Mouse (Mus musculus): ENCODE measurements around the gene Snrpc.
"Not testable (repeated sequence)": the region's sequence is repeated elsewhere in the genome, so short reads cannot be mapped to it uniquely, and the experiment has no call there.

Snrpc gene

DNA sequence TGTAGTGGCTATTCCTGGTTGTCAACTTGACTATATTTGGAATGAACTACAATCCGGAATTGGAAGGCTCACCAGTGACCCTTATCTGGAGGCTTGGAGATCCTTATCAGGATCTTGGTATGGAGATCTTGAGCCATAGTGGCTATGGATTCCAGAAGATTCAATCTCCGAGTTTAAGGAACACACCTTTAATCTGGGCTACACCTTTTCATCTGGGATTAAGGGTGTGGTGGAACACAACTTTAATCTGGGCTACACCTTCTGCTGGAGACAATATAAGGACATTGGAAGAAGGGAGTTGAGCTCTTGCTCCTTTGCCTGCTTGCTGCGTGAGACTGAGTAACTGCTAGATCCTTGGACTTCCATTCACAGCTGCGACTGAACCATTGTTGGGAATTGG lies at the start of gene Snrpc:
Gene Snrpc, plus strand, starts transcription at position 301 of the 400 bp plus-strand sequence.
- DNase-seq (ENCODE audit: low spot score) = not testable (repeated sequence)

DNA sequence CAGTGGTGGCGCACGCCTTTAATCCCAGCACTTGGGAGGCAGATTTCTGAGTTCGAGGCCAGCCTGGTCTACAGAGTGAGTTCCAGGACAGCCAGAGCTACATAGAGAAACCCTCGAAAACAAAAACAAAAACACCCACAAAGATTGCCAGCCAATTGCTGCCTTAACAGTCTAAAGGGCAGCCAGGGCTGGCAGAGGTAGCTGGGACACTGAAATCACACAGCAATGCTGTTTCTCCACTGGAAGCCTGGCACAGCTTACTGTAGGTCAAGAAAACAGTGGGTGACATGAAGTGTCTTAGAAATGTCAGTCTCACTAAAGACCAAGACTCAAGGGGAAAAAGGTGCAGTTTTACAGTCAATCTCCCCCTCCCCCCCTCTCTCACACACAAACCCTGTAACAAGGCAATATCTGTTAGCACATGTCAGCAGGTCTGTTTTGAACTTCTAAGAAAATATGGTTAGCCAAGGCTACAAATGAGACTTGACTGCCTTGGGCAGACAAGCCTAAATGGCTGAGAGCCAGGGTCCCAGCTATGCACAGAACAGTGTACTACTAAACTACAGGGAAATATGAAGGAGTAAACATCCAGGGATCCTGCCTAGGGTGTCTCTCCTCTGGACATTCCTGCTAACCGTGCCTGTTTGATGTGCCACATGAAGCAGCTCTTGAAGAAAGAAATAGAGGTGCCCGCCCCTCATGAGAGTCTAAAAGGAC lies 49.3 kb upstream of the Snrpc start:
- DNase-seq (ENCODE audit: low spot score) = no peak

DNA sequence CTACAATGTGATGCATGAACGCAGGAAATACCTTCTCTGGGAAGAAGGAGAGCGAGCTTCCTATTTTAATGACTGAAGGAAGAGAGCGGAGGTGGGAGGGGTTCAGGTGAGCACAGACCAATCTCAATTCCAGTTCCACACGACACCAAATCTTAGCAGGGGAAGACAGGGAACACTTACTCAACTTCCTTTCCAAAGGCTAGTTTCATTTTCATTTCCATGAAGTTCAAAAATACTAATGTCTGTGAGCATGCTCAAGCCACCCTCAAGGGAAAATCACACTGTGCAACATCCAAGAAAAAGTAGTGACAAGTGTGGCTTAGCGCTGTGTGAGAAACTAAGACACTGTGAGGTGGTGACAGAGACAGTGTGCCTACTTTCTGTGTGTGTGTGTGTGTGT lies 47.9 kb upstream of the Snrpc start:
- DNase-seq (ENCODE audit: low spot score) = no peak

DNA sequence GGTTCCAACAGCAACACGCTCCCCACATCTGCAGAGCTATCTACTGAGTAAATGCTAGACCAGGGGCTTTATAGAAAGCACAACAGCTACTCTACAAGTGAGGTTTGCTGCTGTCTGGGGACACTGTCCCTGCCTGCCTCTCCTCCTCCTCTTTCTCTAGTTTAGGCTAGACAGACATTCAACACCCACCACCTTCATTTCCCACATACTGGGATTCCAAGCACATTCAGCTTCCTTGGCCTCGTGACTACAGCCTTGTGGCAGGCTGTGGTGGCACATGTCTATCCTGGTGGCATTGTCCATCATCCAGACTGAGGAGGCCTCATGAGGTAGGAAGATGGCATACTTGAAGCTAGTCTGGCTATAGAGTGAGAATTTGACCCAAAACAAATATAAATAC lies 47.0 kb upstream of the Snrpc start:
- DNase-seq (ENCODE audit: low spot score) = no peak

DNA sequence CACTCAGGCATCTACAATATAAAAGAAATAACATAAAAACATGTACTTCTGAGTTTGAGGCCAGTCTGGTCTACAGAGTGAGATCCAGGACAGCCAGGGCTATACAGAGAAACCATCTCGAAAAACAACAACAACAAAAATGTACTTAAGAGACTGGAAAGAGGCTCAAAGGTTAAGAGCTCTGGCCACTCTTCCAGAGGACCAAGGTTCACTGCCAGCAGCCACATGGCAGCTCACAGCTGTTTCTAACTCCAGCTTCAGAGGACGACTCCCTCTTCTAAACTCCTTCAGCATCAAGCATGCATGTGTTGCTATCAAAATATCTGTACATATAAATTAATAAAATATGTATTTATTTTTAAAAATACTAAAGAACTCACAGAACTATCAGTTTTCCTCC lies 46.4 kb upstream of the Snrpc start:
- DNase-seq (ENCODE audit: low spot score) = no peak

DNA sequence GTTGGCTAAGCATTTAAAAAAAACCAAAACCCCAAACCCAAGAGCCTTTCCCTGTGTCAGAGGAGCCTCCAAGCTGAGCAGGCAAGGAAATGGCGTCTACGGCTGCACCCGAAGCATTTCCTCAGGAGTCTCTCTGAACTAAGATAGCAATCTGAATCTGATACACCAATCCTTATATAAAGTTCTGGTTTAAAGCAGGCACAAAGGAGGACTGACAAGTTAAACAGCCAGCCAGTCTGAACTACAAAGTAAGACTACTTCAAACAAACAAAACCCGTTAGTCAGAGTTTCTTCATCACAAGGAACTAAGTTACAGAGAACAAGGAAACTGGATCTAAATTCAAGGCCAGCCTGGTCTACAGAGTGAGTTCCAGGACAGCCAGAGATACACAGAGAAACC lies 45.4 kb upstream of the Snrpc start:
- DNase-seq (ENCODE audit: low spot score) = no peak

DNA sequence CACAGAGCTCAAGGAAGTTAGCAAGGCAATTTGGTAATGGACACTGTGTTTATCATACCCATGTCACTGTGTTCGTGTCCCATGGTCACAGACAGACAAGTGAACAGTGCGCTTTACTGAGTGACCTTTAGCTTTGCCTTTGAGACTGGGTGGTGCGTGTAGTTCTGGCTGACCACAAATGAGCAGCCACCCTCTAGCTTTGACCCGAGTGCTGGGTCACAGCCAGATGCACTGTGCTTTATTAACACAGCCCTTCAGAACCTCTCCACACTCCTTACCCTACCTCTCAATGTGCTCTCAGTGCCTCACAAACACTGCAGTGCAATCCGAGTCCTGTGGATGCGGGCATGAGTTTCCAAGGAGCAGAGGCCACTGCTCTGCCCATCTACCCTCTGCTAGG lies 44.8 kb upstream of the Snrpc start:
- DNase-seq (ENCODE audit: low spot score) = no peak

DNA sequence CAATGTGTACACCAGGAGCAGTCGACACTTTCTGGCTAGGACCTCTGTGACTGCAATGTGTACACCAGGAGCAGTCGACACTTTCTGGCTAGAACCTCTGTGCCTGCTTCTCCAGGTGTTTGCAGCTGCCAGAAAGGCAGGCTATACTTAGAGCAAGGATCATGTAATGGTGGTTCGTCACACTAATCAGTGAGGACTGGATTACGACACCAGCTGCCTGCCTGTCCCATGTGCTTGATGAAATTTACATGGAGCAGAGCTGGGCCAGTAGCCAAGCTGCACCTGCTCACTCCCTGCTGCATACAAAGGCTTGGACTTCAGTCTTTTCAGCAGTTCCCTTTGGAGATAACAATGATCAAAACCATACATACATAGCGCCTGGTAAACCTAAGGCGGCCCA lies 41.2 kb upstream of the Snrpc start:
- DNase-seq (ENCODE audit: low spot score) = peak; percentile 48

DNA sequence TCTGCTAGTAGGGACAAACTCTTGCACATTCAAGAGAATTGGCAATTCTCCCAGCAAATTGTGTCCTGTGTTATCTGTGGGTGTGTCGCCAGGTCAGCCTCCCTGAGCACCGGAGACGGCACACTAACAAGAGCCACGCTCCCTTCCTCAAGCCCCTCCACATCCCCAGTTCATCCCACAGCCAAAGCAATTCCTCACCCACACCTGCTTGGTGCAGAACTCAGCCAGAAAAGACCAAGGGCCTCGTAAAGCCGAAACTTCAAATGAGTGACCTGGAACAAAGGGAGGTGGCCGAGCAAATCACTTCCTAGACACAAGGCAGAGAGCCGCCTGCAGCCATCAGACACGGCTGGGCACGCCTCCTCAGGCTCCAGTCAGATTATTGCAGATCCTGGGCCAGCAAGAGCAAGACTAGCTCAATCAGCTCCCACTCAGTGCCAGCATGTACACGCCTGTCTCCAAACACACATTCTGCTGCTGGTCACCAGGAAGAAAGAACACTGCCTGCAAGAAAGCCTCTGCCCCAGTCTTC lies 40.5 kb upstream of the Snrpc start:
- peak; percentile 50 for DNase-seq (ENCODE audit: low spot score)

DNA sequence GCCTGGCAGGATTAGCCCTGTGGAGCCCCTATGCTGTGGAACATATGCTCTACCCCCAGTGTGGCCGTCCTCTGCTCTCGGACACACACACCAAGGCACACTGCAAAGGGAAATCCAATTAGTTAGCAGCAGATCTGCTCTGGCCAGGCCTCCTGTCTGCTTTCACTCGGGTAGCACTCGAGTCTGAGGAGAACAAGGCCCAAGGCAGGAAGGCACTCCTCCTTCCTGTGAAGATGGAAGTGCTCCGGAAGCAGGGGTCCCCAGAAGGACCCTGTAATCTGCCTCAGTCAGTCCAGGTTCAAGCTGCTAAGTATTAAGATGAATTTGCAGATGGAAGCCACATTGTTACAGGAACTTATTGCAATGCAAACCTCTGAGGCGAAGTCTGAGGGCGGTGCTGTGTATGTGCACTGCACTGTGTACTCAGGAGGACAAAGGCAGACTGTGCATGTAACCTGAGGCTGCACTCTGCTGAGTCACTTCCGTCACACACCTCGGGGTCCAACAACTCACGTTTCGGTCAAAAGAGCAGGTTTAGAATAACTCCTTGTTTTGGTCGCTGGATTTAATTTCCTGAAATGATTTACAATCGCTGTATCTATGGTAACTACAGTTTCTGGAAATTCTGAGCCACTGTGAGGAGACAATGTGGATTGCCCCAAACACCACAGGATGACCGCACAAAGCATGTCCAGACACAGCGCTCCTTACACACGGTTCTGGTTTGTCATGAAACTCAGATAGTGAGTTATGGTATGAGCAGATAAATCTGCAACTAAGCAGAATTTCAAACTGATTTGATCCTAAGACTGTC lies 38.0 kb upstream of the Snrpc start:
- no peak for DNase-seq (ENCODE audit: low spot score)

DNA sequence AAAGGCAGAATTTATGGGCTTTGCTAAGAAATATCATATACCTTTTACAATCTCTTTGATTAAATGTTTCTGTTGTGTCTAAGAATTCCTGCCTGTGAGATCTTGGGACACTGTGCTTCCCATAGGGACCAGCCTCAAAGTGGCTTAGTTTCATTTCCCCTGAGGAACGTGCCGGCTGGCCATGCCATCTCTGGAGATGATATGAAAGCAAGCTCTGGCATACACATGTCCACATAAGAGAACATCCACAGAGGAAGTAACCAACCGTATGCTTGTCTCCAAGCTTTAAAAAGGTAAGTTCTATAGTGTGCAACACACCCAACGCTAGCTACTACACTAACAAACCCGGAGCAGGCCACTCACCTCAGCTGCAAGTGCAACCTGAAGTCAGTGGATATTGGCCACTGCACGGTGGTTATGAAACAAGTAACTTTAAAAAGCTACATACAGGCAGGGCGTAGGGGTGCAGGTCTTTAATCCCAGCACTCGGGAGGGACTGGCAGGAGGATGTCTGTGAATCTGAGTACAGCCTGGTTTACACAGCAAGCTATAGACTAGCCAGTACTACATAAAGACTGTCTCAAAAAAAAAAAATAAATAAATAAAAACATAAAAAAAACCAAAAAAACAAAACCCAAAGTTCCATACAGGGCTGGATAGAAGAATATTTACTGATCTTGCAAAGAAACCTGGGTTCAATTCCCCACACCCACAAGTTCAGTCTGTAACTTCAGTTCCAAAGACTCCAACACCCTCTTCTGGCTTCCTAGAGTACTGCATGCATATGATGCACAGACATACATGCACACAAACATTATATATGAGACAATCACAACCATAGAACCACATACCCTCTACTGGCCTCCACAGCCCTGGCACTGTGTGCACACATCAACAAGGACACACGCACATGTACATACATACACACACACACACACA lies 37.0 kb upstream of the Snrpc start:
- DNase-seq (ENCODE audit: low spot score) = no peak

DNA sequence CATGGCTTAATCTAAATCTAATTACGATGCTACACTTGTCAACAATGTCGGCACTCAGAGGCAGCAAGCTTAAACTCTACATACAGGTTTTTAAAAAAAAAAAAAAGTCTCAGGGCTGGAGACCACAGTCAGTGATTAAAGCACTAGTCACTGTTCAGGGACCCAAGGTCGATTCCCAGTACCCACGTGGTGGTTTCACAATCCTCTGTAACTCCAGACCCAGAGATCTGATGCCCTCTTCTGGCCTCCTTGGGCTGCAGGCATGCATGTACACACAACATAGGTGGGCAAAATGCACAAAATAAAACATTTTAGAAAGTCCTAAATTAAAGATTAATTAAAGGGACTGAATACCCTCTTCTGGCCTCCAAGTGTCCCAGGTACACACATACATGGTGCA lies 34.2 kb upstream of the Snrpc start:
- DNase-seq (ENCODE audit: low spot score) = no peak

DNA sequence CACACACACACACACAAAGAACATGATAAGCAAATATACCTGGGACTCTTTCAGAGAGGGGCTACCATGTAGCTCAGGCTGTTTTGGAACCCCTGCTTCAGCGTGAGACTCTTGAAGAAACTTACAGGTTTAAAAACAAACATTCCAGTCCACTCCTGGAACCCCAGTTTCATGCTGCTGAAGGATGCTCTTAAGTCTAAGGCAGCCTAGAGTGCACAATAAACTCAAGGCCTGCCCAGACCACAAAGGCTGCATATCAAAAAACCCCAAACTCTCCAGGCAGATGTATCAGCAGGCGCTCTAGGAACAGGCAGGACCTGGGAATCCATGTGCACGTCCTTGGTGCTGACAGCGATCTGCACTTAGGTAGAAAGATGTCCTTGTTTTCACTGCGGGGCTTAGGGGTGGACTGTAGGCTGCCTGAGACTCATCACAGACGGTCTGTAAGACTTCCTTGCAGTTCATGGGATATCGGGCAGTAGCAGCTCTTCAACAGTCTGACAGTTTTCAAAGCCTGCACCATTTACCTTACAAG lies 33.7 kb upstream of the Snrpc start:
- no peak for DNase-seq (ENCODE audit: low spot score)

DNA sequence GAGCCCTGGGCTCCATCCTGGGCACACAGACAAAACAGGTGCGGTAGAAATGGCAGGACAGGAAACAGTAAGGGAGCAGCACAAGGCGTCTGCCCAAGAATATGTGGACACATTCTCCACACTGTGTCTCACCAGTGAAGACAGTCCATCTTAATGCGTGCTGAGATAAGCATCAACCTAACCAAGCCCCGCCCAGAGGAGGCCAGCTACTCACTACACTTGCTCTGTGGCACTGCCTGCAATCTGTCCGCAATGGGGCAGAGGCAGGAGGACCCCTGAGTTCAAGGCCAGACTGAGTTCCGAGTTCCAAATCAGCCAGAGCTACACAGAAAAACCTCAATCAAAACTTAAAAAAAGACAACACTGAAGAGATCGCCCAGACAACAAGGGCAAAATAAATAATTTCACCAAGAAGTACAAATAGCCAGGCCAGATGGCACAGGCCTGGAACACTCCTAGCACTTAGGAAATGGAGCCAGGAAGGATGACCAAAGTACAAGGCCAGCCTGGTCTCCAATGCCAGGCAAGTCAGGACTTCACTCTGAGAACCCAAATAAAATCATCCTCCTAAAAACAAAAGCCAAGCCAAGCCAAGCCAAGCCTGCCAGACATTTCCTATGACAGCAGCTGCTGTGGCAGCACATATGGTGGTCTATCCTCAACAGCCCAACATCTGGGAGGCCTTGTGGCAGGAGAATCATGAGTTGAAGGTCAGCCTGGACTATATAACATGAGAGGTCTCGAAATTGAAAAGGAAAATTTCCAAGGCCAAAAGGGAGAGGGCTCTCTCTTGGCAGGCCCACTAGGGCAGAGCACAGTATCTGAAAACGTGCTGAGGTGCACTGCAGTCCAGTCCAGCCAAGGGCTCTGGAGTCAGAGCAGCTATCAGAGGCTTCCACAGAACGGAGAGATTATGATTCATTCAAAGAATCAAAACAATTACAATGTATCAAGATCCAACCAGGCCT lies 32.9 kb upstream of the Snrpc start:
- DNase-seq (ENCODE audit: low spot score) = no peak

DNA sequence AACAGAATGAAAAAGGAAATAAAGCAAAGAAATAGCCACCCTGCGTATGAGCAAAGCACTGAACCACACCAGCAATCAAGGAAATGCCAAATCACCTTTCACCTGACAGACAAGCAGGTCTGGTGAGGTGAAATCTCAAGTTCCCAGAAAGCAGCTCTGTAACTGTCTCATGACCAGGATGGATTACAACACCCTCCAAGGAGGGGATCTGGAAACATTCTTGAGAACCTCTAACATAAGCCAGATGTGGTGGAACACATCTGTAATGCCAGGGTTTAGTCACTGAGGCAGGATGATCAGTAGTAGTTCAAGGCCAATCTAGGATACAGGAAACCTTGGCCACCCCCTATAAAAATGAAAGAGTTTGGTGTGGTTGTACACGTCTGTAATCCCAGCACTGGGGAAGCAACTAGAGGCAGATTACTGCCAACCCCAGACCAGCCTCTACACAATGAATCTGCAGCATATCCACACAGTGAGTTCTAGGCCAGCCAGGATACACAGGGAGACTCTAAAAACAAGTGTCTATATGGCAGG lies 30.3 kb upstream of the Snrpc start:
- DNase-seq (ENCODE audit: low spot score) = no peak

DNA sequence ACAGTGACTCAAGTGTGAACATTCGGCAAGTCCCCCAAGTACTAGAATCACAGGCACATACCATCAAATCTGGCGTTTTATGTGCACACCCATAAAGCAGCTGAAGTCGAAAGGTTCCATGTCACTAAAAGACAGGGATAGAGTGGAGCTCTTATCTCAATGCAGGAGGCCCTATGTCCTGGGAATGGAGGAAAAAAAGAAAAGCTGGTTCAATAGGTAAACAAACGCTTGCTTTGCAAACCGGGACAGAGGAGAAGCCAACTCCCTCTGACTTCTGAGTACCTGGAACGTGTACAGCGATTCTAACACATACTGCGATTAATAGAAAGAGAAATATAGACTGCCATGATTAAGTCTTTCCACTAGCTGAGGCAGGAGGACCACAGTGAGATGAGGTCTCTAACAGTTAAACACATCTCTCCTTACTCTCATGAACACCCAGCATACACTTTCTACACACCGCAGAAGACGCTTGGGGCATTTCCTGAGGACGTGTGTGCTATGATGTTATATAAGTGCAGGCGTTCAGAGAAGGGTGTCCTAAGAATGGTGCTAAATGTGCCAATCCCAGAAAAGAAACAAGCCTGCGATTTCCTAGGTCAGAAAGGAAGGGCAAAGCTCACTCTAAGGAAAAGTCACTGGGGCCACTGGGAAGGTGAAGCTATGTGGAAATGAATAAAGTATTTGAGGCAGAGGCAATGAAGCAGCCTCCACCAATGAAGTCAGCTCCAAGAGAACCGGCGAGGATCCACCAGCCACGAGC lies 27.2 kb upstream of the Snrpc start:
- DNase-seq (ENCODE audit: low spot score) = no peak

DNA sequence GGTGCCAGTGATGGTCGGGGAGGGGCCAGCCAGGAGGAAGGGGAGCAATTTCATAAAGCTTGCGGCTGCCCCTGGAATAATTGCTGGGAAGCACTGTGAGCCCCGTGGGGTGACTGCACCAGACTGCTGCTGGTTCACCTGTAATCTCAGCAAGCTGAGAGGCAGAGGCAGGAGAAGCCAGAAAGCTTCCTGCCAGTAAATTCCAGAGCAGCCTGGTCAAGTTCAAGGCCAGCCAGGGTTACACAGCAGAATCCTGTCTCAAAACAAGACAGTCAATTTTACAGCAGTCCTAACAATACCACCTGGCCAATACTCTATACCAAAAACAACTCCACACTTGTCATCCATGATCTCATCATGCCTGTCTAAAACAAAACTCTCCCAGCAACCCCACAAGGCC lies 26.0 kb upstream of the Snrpc start:
- DNase-seq (ENCODE audit: low spot score) = no peak

DNA sequence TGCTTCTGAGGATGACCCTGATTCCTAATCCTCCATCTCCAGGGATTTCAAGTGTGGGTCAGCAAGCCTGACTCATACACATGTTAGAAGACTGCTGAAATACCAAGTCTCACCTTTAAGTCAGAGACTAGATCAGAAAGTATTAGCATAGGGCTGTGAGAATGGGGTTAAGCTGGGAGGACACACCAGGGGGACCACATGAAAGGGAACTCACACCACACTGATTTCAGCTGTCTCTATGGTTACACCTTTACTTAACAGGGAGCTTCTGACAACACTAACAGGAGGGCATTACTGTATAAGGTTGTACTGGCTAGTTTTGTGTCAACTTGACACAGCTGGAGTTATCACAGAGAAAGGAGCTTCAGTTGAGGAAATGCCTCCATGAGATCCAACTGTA lies 23.3 kb upstream of the Snrpc start:
- DNase-seq (ENCODE audit: low spot score) = no peak

DNA sequence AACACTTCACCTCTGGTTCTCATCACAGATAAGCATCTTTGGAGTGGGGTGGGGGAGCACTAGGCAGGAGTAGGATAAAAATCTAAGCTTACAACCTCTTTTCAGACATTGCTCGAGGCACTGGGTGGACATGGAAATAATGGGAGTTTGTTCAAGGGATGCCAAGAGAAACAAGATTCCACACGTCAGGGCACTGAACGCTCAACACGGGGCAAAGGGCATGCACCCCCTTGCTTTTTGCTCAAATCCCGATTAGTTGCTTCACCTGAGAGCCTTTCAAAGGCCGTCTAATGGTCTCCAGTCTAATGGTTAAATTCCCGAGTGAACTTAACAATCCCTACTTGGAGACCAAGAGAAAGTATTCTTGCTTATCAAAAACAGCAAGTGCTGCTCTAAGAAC lies 18.9 kb upstream of the Snrpc start:
- DNase-seq (ENCODE audit: low spot score) = no peak

DNA sequence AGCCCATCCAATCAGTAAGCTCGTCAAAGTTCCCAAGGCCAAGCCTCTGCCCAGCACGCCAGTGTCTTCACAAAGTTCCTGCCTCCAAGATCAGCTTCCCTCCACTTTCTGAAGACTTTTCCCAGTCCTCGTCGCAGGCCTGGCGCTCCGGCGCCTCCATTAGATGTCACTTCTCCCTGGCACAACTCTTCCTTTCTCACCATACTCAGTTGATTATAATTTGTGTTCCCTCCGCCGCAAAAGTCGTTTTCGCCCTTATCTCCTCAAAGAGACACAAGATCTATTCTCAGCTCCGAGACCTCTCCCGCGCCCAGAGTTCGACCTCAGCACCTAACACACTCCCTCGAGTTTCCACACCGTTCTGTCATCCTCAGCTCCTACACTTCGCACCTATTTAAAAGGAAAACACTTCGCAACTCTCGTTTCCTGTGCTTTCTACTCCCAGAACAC lies 18.4 kb upstream of the Snrpc start:
- peak; percentile 21 for DNase-seq (ENCODE audit: low spot score)
